Mouse (Mus musculus): ENCODE data around the gene Gm49353. TPM values are rescaled to one million over a fixed set of nuclear protein-coding genes. Genes with fewer than 3 reads are reported as not detected.
A peak's percentile ranks its signal among the peaks of the same experiment; 100 is the strongest.

Gm49353 gene
- 10.4 and 12.4 TPM in 2 replicates for polyA plus RNA-seq (2014; fragmentation: Nextera tagmentation; extraction: Ambion mirVana)

- 92% methylated on average over 7 of the region's 7 CpGs for WGBS
- ATAC-seq (ENCODE audit: low FRiP score): no peak
- DNase-seq (ENCODE audit: low spot score): no peak
Observed at GRCm38 (mm10) chr10:29198642-29199041, at the start of gene Gm49353. Gene Gm49353 (plus strand): TSS chr10:29198954.

DNA sequence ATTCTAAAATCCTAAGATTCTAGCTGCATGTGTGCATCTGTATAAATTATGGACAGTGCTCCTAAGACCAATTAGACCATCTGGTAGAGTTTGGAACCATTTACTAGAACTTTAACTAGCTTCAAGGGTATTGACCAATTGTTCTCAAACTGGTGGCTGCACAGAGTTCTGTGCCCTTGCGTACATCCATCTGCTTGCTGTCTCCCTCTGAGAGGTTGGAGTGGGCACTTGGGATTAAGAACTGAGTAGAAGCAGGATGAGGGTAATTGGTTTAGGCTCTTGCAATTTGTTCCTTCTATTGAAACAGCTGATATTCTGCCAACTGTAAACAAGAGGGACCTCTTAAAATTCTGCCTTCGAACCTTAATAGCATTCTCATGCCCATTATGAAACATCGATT is 43.5 kb upstream of the Gm49353 start:
- Histone ChIP-seq H3K9me3 (ENCODE audit: control insufficient read depth, low read length) (no peaks in the 10 kb centered on the region), H3K9ac (no peak overlapping the region), H3K36me3 (replicated peaks; ENCODE audit: control insufficient read depth, insufficient read depth) (peaks cover 88% of the 10 kb centered on the region), H3K27ac (no peak overlapping the region), H3K27me3 (ENCODE audit: control insufficient read depth, insufficient read depth, low read length) (no peaks in the 10 kb centered on the region), H3K4me1 (replicated peaks; ENCODE audit: control insufficient read depth, insufficient read depth, low read length) (no peaks in the 10 kb centered on the region; the same call in 1 of the 2 replicates), H3K4me2 (replicated peaks) (no peak overlapping the region), H3K4me3 (replicated peaks; ENCODE audit: low read length) (no peak overlapping the region)
- WGBS: 72% methylated on average over 3 of the region's 3 CpGs
- peak; percentile 55; the same call in 1 of the 2 replicates for ATAC-seq (ENCODE audit: low FRiP score)
- DNase-seq (ENCODE audit: low spot score): no peak

More at GRCm38 (mm10) chr10:29198642-29199041, at the start of gene Gm49353:
- H3K4me2 ChIP-seq (replicated peaks): no peak within 1 kb of the TSS
- no peak within 1 kb of the TSS for H3K9ac ChIP-seq
- no peaks in the 10 kb centered on the region for H3K4me1 ChIP-seq (replicated peaks; ENCODE audit: control insufficient read depth, insufficient read depth, low read length)
- H3K27ac ChIP-seq: no peak within 1 kb of the TSS
- H3K36me3 ChIP-seq (replicated peaks; ENCODE audit: control insufficient read depth, insufficient read depth): peaks cover 81% of the 10 kb centered on the region
- H3K4me3 ChIP-seq (replicated peaks; ENCODE audit: low read length): no peak within 1 kb of the TSS
- no peaks in the 10 kb centered on the region for H3K27me3 ChIP-seq (ENCODE audit: control insufficient read depth, insufficient read depth, low read length)
- no peaks in the 10 kb centered on the region for H3K9me3 ChIP-seq (ENCODE audit: control insufficient read depth, low read length)

DNA sequence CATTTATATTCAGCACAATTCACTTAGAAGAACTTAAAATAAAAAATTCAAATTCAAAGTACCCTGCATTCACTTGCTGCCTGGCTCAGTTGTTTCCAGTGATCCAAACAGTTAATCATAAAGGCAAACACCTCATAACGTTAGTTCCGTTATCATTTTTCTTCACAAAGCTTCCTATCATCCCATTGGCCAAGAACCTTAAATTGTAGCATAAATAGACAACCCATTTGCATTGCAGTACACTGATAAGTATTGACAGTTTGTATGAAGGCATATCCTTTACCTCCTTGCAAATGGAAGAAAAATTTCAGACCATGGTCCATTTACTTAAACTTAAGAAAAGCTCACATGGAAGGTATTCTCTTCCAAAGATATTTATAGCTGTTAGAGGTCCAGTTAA is 37.1 kb upstream of the Gm49353 start:
- Histone ChIP-seq H3K9me3 (ENCODE audit: control insufficient read depth, low read length) (no peaks in the 10 kb centered on the region), H3K9ac (no peak overlapping the region), H3K4me3 (replicated peaks; ENCODE audit: low read length) (no peak overlapping the region), H3K36me3 (replicated peaks; ENCODE audit: control insufficient read depth, insufficient read depth) (peaks cover 82% of the 10 kb centered on the region), H3K27me3 (ENCODE audit: control insufficient read depth, insufficient read depth, low read length) (no peaks in the 10 kb centered on the region), H3K27ac (no peak overlapping the region), H3K4me1 (replicated peaks; ENCODE audit: control insufficient read depth, insufficient read depth, low read length) (no peaks in the 10 kb centered on the region), H3K4me2 (replicated peaks) (no peak overlapping the region)
- no peak for DNase-seq (ENCODE audit: low spot score)
- no peak for ATAC-seq (ENCODE audit: low FRiP score)
- WGBS: 80% methylated on average over 2 of the region's 2 CpGs

- WGBS: 75% methylated on average over 2 of the region's 2 CpGs
- H3K27me3 ChIP-seq (ENCODE audit: control insufficient read depth, insufficient read depth, low read length): no peaks in the 10 kb centered on the region
- no peak overlapping the region for H3K27ac ChIP-seq
- no peak overlapping the region for H3K9ac ChIP-seq
- DNase-seq (ENCODE audit: low spot score): no peak
- ATAC-seq (ENCODE audit: low FRiP score): no peak
- H3K4me2 ChIP-seq (replicated peaks): no peak overlapping the region
- H3K36me3 ChIP-seq (replicated peaks; ENCODE audit: control insufficient read depth, insufficient read depth): peaks cover 90% of the 10 kb centered on the region
- H3K4me1 ChIP-seq (replicated peaks; ENCODE audit: control insufficient read depth, insufficient read depth, low read length): no peaks in the 10 kb centered on the region
- peaks cover 13% of the 10 kb centered on the region for H3K9me3 ChIP-seq (ENCODE audit: control insufficient read depth, low read length)
- H3K4me3 ChIP-seq (replicated peaks; ENCODE audit: low read length): no peak overlapping the region
Observed at GRCm38 (mm10) chr10:29173778-29174177, 25.0 kb upstream of the Gm49353 start.

GRCm38 (mm10) chr10:29175656-29176055 is 23.1 kb upstream of the Gm49353 start:
- DNase-seq (ENCODE audit: low spot score) (no peak), ATAC-seq (ENCODE audit: low FRiP score) (no peak)
- Histone ChIP-seq H3K9ac (no peak overlapping the region), H3K4me2 (replicated peaks) (no peak overlapping the region), H3K4me1 (replicated peaks; ENCODE audit: control insufficient read depth, insufficient read depth, low read length) (no peaks in the 10 kb centered on the region), H3K9me3 (ENCODE audit: control insufficient read depth, low read length) (peaks cover 13% of the 10 kb centered on the region), H3K27me3 (ENCODE audit: control insufficient read depth, insufficient read depth, low read length) (no peaks in the 10 kb centered on the region), H3K4me3 (replicated peaks; ENCODE audit: low read length) (no peak overlapping the region), H3K27ac (no peak overlapping the region), H3K36me3 (replicated peaks; ENCODE audit: control insufficient read depth, insufficient read depth) (peaks cover 89% of the 10 kb centered on the region)
- WGBS: 74% methylated on average over 3 of the region's 3 CpGs

DNA sequence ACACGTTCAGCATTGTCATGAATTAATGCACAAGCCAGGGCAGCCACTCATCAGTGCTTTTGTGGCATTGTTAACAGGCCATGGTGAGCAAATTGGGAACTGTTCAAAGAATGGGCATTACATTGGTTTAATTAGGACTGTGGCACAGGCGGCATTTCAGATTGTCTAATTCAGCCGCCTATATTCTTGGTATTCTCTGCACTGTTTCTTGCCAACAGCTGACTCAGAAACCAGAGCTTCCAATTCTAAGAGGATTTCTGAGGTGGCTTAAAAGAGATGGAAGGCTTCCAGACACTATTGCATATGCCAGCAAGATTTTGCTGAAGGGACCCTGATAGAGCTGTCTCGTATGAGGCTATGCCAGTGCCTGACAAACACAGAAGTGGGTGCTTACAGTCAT is 21.9 kb upstream of the Gm49353 start:
- H3K4me2 ChIP-seq (replicated peaks): no peak overlapping the region

GRCm38 (mm10) chr10:29178003-29178402 is 20.8 kb upstream of the Gm49353 start:
- ATAC-seq (ENCODE audit: low FRiP score) (no peak), DNase-seq (ENCODE audit: low spot score) (no peak)
- no peaks in the 10 kb centered on the region for H3K27me3 ChIP-seq (ENCODE audit: control insufficient read depth, insufficient read depth, low read length)
- H3K4me3 ChIP-seq (replicated peaks; ENCODE audit: low read length): no peak overlapping the region
- no peak overlapping the region for H3K9ac ChIP-seq
- H3K4me2 ChIP-seq (replicated peaks): no peak overlapping the region
- no peaks in the 10 kb centered on the region for H3K4me1 ChIP-seq (replicated peaks; ENCODE audit: control insufficient read depth, insufficient read depth, low read length)
- no peaks in the 10 kb centered on the region for H3K9me3 ChIP-seq (ENCODE audit: control insufficient read depth, low read length)
- 34% methylated on average over 2 of the region's 2 CpGs for WGBS
- H3K36me3 ChIP-seq (replicated peaks; ENCODE audit: control insufficient read depth, insufficient read depth): peaks cover 90% of the 10 kb centered on the region
- no peak overlapping the region for H3K27ac ChIP-seq

More for the DNA sequence above, 21.9 kb upstream of the Gm49353 start:
- Histone ChIP-seq H3K4me3 (replicated peaks; ENCODE audit: low read length) (no peak overlapping the region), H3K4me1 (replicated peaks; ENCODE audit: control insufficient read depth, insufficient read depth, low read length) (no peaks in the 10 kb centered on the region), H3K36me3 (replicated peaks; ENCODE audit: control insufficient read depth, insufficient read depth) (peaks cover 89% of the 10 kb centered on the region), H3K27me3 (ENCODE audit: control insufficient read depth, insufficient read depth, low read length) (no peaks in the 10 kb centered on the region), H3K9me3 (ENCODE audit: control insufficient read depth, low read length) (peaks cover 1% of the 10 kb centered on the region), H3K27ac (no peak overlapping the region), H3K9ac (no peak overlapping the region)
- ATAC-seq (ENCODE audit: low FRiP score) (no peak), DNase-seq (ENCODE audit: low spot score) (no peak)
- WGBS: 76% methylated on average over 4 of the region's 4 CpGs

GRCm38 (mm10) chr10:29180210-29180609 is 18.5 kb upstream of the Gm49353 start:
- peaks cover 74% of the 10 kb centered on the region for H3K36me3 ChIP-seq (replicated peaks; ENCODE audit: control insufficient read depth, insufficient read depth)
- 51% methylated on average over 3 of the region's 3 CpGs for WGBS
- no peak for ATAC-seq (ENCODE audit: low FRiP score)
- no peak for DNase-seq (ENCODE audit: low spot score)
- no peak overlapping the region for H3K4me3 ChIP-seq (replicated peaks; ENCODE audit: low read length)
- H3K27ac ChIP-seq: no peak overlapping the region
- H3K4me2 ChIP-seq (replicated peaks): no peak overlapping the region
- no peaks in the 10 kb centered on the region for H3K9me3 ChIP-seq (ENCODE audit: control insufficient read depth, low read length)
- no peak overlapping the region for H3K9ac ChIP-seq
- H3K4me1 ChIP-seq (replicated peaks; ENCODE audit: control insufficient read depth, insufficient read depth, low read length): no peaks in the 10 kb centered on the region
- H3K27me3 ChIP-seq (ENCODE audit: control insufficient read depth, insufficient read depth, low read length): no peaks in the 10 kb centered on the region

GRCm38 (mm10) chr10:29181046-29181445 is 17.7 kb upstream of the Gm49353 start:
- Histone ChIP-seq H3K9ac (no peak overlapping the region), H3K4me1 (replicated peaks; ENCODE audit: control insufficient read depth, insufficient read depth, low read length) (no peaks in the 10 kb centered on the region), H3K27ac (no peak overlapping the region), H3K36me3 (replicated peaks; ENCODE audit: control insufficient read depth, insufficient read depth) (peaks cover 66% of the 10 kb centered on the region), H3K9me3 (ENCODE audit: control insufficient read depth, low read length) (no peaks in the 10 kb centered on the region), H3K27me3 (ENCODE audit: control insufficient read depth, insufficient read depth, low read length) (no peaks in the 10 kb centered on the region), H3K4me3 (replicated peaks; ENCODE audit: low read length) (no peak overlapping the region), H3K4me2 (replicated peaks) (no peak overlapping the region)
- ATAC-seq (ENCODE audit: low FRiP score) (no peak), DNase-seq (ENCODE audit: low spot score) (no peak)
- 75% methylated on average over 2 of the region's 2 CpGs for WGBS

DNA sequence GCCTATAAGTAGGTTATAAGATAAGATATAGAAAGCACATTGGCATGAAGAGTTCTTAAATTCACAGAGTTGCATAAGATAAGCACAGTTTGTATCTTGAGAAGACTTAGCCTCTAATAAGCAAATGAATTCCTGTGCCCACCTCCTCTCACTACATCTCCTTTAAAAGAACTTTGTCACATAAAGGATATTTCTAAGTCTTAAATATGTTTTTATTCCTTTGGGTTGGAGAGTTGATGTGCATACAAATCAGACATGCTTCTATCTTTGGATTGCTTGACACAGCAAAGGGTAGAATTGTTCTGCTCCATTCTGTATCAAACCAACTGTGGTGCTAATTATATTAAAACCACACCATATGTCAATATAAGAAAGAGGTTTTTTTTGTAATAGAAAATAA is 5.0 kb upstream of the Gm49353 start:
- Histone ChIP-seq H3K4me1 (replicated peaks; ENCODE audit: control insufficient read depth, insufficient read depth, low read length) (no peaks in the 10 kb centered on the region), H3K27ac (no peak overlapping the region), H3K9me3 (ENCODE audit: control insufficient read depth, low read length) (no peaks in the 10 kb centered on the region), H3K27me3 (ENCODE audit: control insufficient read depth, insufficient read depth, low read length) (no peaks in the 10 kb centered on the region), H3K9ac (no peak overlapping the region), H3K4me3 (replicated peaks; ENCODE audit: low read length) (no peak overlapping the region), H3K4me2 (replicated peaks) (no peak overlapping the region), H3K36me3 (replicated peaks; ENCODE audit: control insufficient read depth, insufficient read depth) (peaks cover 61% of the 10 kb centered on the region)
- no peak for DNase-seq (ENCODE audit: low spot score)
- ATAC-seq (ENCODE audit: low FRiP score): no peak
